Mouse (Mus musculus) forebrain, embryonic 15.5 days (tissue): ENCODE measurements around the gene Enox1. TPM values are rescaled to one million over a fixed set of nuclear protein-coding genes. Genes with fewer than 3 reads are reported as not detected.

Source experiments
- ATAC-seq: fragments of 200-750 bp; cut with Nextera tagmentation; replicated peaks from 2 replicates; pipeline ENCODE4 v1.8.0; 2017; ENCODE audit warnings: mild to moderate bottlenecking, moderate TSS enrichment, moderate library complexity
- H3K27ac ChIP-seq: fragments of 300-500 bp; sonication (generic); replicated peaks from 2 replicates; pipeline ENCODE4 v1.5.1; 2015; ENCODE audit warnings: mild to moderate bottlenecking, inconsistent platforms
- H3K27me3 ChIP-seq: fragments of 300-500 bp; sonication (generic); 2 replicates; pipeline ENCODE4 v1.6.1; 2015; ENCODE audit warnings: inconsistent platforms
- H3K36me3 ChIP-seq: fragments of 300-500 bp; sonication (generic); 2 replicates; pipeline ENCODE4 v1.6.1; 2015; ENCODE audit warnings: mild to moderate bottlenecking, inconsistent platforms
- H3K4me1 ChIP-seq: fragments of 300-500 bp; sonication (generic); 2 replicates; pipeline ENCODE4 v1.6.1; 2015; ENCODE audit warnings: inconsistent platforms
- H3K4me2 ChIP-seq: fragments of 300-500 bp; sonication (generic); replicated peaks from 2 replicates; pipeline ENCODE4 v1.6.1; 2015; ENCODE audit warnings: mild to moderate bottlenecking, inconsistent platforms
- H3K4me3 ChIP-seq: fragments of 300-500 bp; sonication (generic); 2 replicates; pipeline ENCODE4 v1.5.1; 2015; ENCODE audit warnings: mild to moderate bottlenecking, inconsistent platforms
- H3K9ac ChIP-seq: fragments of 300-500 bp; sonication (generic); replicated peaks from 2 replicates; pipeline ENCODE4 v1.6.1; 2015; ENCODE audit warnings: mild to moderate bottlenecking, inconsistent platforms
- H3K9me3 ChIP-seq: fragments of 300-500 bp; sonication (generic); 2 replicates; pipeline ENCODE4 v1.6.1; 2016; ENCODE audit warnings: inconsistent platforms
- WGBS: fragments of 180-500 bp; shearing (Covaris S2); methylation state at CpG from one replicate; pipeline ENCODE4 v1.1.7; 2015; ENCODE audit warnings: mixed read lengths; 5-methylcytosine and 5-hydroxymethylcytosine counted together
- polyA plus RNA-seq: library from polyadenylated mRNA; unstranded; fragments of >200 nt; fragmentation: Nextera tagmentation; extraction: Ambion mirVana; gene quantifications from 2 replicates; pipeline ENCODE4 v1.2.1, GENCODE M21; 2015

Enox1 gene
- polyA plus RNA-seq, 1 experiment from 2014 or later: 67.5 TPM

DNA sequence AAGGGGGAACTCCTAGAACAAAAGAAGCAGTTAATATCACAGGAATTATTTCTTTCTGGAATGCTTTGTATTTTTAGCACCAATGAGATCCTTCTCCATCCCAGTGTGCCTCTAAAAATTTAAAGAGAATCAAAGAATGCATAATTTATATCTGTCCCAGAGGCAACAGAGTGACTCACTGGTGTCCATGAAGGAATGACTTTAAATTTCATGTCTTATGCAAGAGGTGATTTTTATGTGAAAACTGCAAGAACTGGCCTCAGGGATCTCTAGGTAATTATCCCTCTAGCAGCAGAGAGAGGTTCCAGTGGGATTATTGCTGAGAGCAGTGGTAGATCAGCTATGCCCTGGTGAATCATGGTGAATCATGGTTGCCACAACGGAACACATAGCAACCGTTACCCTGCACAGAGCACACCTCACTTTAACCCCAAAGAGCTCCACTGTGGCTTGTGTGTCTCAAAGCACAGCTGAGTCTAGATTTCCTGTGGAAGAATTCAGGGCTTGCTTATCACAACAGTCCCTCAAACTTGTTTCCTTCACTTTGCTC, 195.3 kb downstream of the Enox1 start:
- H3K9ac ChIP-seq: no peak overlapping the region
- H3K36me3 ChIP-seq: no peaks in the 10 kb centered on the region
- H3K4me1 ChIP-seq: 0 out of 2 replicates have a peak, but pooled peaks cover 7% of the 10 kb centered on the region
- H3K4me2 ChIP-seq: no peak overlapping the region
- H3K27me3 ChIP-seq: no peaks in the 10 kb centered on the region
- WGBS: 81% methylated on average over 2 of the region's 2 CpGs
- ATAC-seq: no peak
- H3K27ac ChIP-seq: no peak overlapping the region
- H3K4me3 ChIP-seq: no peak overlapping the region
- H3K9me3 ChIP-seq: 0 out of 2 replicates have a peak, but pooled peaks cover under 1% of the 10 kb centered on the region

DNA sequence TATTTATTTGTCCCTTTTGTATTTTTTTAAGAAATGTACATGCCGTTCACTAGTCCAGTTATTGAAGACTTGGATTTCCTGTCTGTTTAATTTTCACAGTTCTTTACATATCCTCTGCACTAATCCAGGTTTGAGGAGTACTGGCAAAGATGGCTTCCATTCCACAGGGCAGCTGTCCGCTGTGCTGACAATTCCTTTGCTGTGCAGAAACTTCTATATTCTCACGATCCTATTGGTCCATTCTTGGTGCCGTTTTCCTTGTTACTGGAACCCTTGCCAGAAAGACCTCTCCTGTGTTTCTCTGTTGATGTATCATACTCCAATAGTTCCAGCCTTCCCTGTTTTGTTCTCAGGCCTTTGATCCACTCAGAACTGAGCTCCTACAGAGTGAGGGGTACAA, 206.1 kb downstream of the Enox1 start:
- Histone ChIP-seq H3K4me3 (no peak overlapping the region), H3K4me1 (no peaks in the 10 kb centered on the region), H3K4me2 (no peak overlapping the region), H3K27me3 (no peaks in the 10 kb centered on the region), H3K9me3 (0 out of 2 replicates have a peak, but pooled peaks cover 2% of the 10 kb centered on the region), H3K36me3 (no peaks in the 10 kb centered on the region), H3K9ac (no peak overlapping the region), H3K27ac (no peak overlapping the region)
- WGBS: 86% methylated on average over 4 of the region's 4 CpGs
- ATAC-seq: no peak

DNA sequence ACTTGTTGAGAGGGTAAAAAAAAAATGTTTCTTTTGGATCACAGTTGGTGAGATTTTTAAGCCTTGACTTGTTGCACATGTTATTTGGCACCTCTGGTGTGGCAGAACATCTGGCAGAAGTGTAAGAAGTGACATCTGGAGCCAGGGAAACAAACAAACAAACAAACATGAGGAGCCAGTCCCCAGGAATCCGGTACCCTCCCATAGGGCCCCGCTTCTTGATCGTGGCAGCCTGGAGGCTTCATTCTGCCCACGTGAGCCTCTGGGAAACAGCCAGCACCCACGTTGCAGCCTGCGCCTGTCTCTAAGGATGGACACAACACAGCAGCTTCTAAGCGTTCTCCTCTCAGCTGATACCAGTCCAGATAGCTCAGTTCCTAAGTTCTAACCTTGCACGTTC, 211.8 kb downstream of the Enox1 start:
- H3K36me3 ChIP-seq: no peaks in the 10 kb centered on the region
- 80% methylated on average over 8 of the region's 8 CpGs for WGBS
- H3K9ac ChIP-seq: no peak overlapping the region
- H3K9me3 ChIP-seq: no peaks in the 10 kb centered on the region
- H3K27ac ChIP-seq: no peak overlapping the region
- no peak overlapping the region for H3K4me2 ChIP-seq
- H3K4me3 ChIP-seq: no peak overlapping the region
- no peaks in the 10 kb centered on the region for H3K27me3 ChIP-seq
- ATAC-seq: no peak
- no peaks in the 10 kb centered on the region for H3K4me1 ChIP-seq

DNA sequence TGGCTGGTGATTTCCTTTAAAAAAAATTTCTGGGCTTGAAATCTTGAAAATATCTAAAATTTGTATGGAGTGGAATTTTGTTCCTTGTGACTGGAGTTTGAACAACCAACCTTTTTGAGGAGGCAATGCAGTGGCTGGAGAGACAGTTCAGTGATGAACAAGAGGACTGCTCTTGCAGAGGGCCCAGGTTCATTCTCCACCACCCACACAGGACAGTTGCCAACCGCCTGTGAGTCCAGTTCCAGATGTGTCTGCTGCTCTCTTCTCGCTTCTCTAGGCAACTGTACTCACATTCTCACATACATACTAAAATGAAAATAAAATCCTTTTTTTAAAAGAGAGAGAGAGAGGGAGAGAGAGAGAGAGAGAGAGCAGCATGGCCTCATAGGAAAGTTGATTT, 212.5 kb downstream of the Enox1 start:
- Histone ChIP-seq H3K4me3 (no peak overlapping the region), H3K9ac (no peak overlapping the region), H3K27me3 (no peaks in the 10 kb centered on the region), H3K9me3 (no peaks in the 10 kb centered on the region), H3K4me2 (no peak overlapping the region), H3K4me1 (no peaks in the 10 kb centered on the region), H3K36me3 (no peaks in the 10 kb centered on the region), H3K27ac (no peak overlapping the region)
- no peak for ATAC-seq
- WGBS: 87% methylated on average over 2 of the region's 2 CpGs

DNA sequence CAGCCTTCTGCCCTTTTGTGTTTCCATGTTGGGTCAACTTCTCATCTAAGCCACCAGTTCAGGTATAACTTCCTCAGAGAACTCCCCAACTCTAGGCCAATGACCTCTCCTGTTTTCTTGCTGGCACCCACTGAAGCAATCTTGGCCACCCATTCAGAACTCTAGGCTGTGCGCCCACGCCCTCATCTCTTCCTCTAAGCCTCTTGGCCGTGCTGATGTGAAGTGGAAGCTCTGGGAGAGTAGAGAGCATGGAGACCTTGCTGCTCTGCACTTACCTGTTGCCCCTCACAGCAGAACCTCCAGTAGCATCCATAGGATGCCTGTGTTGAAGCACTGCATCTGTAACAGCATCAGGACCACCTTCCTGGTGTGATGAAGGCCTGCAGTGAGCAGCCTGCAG, 214.0 kb downstream of the Enox1 start:
- Histone ChIP-seq H3K4me3 (no peak overlapping the region), H3K9me3 (no peaks in the 10 kb centered on the region), H3K27ac (no peak overlapping the region), H3K36me3 (no peaks in the 10 kb centered on the region), H3K27me3 (no peaks in the 10 kb centered on the region), H3K9ac (no peak overlapping the region), H3K4me2 (no peak overlapping the region), H3K4me1 (no peaks in the 10 kb centered on the region)
- 84% methylated on average over 3 of the region's 3 CpGs for WGBS
- ATAC-seq: no peak

DNA sequence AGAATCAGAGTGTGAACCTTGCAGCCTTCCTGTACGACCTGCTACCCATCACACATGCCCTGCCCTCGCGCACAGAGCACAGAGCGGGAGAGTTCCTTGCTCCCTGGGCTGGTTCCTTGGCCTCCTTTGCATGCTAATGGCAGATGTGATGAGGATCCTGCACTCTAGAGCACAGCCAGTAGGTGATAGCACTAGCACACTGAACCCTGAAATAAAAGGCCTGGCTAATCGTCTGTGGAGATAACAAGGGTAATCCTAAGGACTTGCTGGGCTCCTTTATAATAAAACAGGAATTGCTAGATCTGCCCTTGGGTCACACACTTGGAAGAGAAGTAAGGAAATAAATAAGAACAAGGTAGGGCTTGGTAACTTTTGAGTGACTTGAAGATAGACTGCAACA, 215.4 kb downstream of the Enox1 start:
- no peaks in the 10 kb centered on the region for H3K36me3 ChIP-seq
- no peak overlapping the region for H3K4me3 ChIP-seq
- WGBS: 70% methylated on average over 5 of the region's 5 CpGs
- no peaks in the 10 kb centered on the region for H3K9me3 ChIP-seq
- H3K9ac ChIP-seq: no peak overlapping the region
- H3K27ac ChIP-seq: no peak overlapping the region
- no peak for ATAC-seq
- H3K4me2 ChIP-seq: no peak overlapping the region
- H3K4me1 ChIP-seq: peaks cover 2% of the 10 kb centered on the region
- H3K27me3 ChIP-seq: no peaks in the 10 kb centered on the region

DNA sequence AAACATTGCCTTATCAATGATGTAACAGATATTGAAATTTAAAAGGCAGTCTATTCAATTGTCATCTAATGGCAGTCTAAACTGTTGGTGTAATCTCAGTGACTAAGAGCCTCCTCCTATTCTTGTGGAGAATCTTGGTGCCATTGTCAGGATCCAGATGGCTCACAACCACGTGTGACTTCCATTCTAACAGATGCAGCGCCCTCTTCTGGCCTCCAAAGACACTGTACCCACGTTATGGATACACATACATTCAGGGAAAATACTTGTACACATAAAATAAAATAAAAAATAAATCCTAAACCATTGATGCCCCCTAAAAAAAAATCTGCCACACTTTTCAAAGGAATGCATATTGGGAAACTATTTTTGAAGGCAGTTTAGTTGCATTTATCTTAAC, 216.6 kb downstream of the Enox1 start:
- H3K4me2 ChIP-seq: no peak overlapping the region
- no peak for ATAC-seq
- 75% methylated on average over 3 of the region's 3 CpGs for WGBS

DNA sequence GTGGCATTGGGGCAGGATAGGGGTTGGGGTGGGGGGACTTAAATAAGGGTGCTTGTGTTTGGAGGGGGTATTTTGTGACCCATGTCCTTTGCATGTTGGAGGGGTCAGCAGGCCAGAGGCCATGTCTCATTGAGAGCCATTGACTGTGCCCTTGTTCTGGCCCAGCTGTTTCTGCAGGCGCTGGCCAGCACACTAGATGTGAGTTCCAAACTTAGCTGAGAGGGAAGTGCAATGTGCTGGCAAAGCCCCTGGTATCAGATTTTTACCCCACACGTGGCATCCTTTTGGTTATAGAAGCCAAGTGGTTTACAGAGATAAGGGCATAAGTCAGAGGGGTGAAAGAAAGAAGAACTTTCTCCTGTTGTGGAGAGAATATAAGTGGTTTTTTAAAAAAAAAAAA, 218.5 kb downstream of the Enox1 start:
- no peak overlapping the region for H3K4me2 ChIP-seq
- no peak for ATAC-seq
- H3K36me3 ChIP-seq: no peaks in the 10 kb centered on the region
- no peaks in the 10 kb centered on the region for H3K27me3 ChIP-seq
- no peak overlapping the region for H3K9ac ChIP-seq
- WGBS: 71% methylated on average over 2 of the region's 2 CpGs
- H3K4me3 ChIP-seq: no peak overlapping the region
- no peaks in the 10 kb centered on the region for H3K9me3 ChIP-seq
- peaks cover 21% of the 10 kb centered on the region for H3K4me1 ChIP-seq
- H3K27ac ChIP-seq: no peak overlapping the region

More for the DNA sequence above, 216.6 kb downstream of the Enox1 start:
- Histone ChIP-seq H3K27ac (no peak overlapping the region), H3K4me3 (no peak overlapping the region), H3K9me3 (no peaks in the 10 kb centered on the region), H3K4me1 (peaks cover 13% of the 10 kb centered on the region), H3K36me3 (no peaks in the 10 kb centered on the region), H3K9ac (no peak overlapping the region), H3K27me3 (no peaks in the 10 kb centered on the region)

DNA sequence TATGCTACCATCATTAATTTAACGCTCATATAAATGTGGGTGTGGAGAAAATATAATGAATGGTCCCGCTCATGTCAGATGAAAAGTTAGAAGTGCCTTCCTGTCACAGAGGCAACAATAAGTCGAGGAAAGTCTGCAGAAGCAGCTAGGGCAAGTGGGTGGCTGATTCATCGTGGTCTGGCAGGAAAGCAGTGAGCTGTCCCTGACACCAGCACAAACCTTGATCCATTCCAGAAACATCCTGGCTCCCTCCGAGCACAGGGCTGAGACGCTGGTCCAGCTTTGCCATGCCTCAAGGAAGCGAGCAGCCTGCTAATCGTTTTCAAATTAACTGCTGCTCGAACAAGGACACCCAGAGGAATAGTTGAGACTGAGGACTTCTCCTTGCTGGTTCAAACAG, 219.1 kb downstream of the Enox1 start:
- 75% methylated on average over 9 of the region's 9 CpGs for WGBS
- no peaks in the 10 kb centered on the region for H3K36me3 ChIP-seq
- H3K4me1 ChIP-seq: peaks cover 21% of the 10 kb centered on the region
- no peak overlapping the region for H3K4me3 ChIP-seq
- no peak overlapping the region for H3K27ac ChIP-seq
- H3K27me3 ChIP-seq: no peaks in the 10 kb centered on the region
- H3K4me2 ChIP-seq: no peak overlapping the region
- H3K9me3 ChIP-seq: no peaks in the 10 kb centered on the region
- ATAC-seq: no peak
- H3K9ac ChIP-seq: no peak overlapping the region

DNA sequence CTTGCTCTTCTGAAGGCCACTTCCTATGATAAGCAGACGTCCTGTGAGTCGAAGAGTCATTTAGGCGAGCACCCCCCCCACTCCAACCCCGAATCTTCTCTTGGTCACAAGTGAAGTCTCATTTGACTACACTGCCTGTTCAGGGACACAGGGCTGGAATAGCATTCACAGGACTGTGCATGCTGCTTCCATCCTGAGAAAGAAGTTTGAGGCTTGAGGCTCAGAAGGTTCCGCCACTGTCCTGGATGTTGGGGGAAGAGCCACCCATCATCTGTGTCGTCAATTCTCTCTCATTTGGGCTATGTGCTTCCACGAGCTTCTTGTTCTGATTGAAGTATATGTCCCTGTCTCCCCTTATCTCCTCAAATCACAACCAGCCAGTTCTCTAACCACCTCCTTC, 220.2 kb downstream of the Enox1 start:
- Histone ChIP-seq H3K27me3 (no peaks in the 10 kb centered on the region), H3K9ac (no peak overlapping the region), H3K4me3 (no peak overlapping the region), H3K4me1 (peaks cover 25% of the 10 kb centered on the region), H3K36me3 (no peaks in the 10 kb centered on the region), H3K9me3 (no peaks in the 10 kb centered on the region), H3K27ac (0 out of 2 replicates have a peak overlapping the region, but pooled peaks have one; percentile 68), H3K4me2 (no peak overlapping the region)
- WGBS: 88% methylated on average over 7 of the region's 7 CpGs
- no peak for ATAC-seq

DNA sequence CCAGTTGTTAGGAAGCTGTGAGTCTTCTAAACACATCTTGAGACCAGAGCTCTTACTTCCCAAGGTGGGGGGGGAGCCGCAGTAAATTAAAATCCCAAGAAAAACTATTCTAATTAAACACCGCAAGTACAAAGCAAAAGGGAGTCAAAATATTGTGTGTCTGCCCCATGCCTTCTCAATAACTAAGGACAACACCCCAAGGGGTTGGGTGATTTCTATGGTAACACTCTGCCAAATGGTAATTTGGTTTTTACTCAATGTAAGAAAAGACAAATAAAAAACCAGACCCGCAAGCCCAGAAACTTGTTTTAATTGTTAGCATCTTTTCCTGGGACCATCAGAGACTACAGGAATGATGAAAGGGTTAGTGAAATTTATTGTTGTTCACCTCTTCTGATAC, 220.9 kb downstream of the Enox1 start:
- Histone ChIP-seq H3K36me3 (no peaks in the 10 kb centered on the region), H3K27me3 (no peaks in the 10 kb centered on the region), H3K9ac (no peak overlapping the region), H3K9me3 (no peaks in the 10 kb centered on the region), H3K4me3 (no peak overlapping the region), H3K4me1 (peaks cover 25% of the 10 kb centered on the region), H3K27ac (peak overlapping the region; percentile 68), H3K4me2 (peak overlapping the region; percentile 8; the same call in 1 of the 2 replicates)
- peak; percentile 57 for ATAC-seq
- WGBS: 10% methylated on average over 3 of the region's 3 CpGs

DNA sequence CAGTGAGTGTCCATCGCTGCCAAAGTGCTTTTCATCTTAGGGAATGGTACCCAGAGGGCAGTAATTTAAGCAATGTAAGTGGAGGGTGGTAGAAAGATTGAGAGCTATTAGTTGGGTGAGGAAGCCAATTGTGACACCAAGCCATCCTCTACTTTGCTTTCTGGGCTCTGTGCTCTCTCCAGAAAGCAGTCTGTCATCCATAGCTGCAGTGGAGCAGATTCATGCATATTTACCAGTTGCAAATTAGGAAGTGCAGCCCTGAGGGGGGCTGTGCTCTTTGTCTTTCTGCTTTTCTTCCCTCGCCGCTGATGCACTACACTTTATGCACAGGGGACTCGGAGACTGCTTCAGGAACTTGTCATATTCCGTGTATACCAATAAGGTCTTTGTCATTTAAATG, 221.3 kb downstream of the Enox1 start:
- Histone ChIP-seq H3K27me3 (no peaks in the 10 kb centered on the region), H3K27ac (peak overlapping the region; percentile 68), H3K36me3 (no peaks in the 10 kb centered on the region), H3K4me1 (peaks cover 25% of the 10 kb centered on the region), H3K4me2 (peak overlapping the region; percentile 8), H3K4me3 (no peak overlapping the region), H3K9me3 (no peaks in the 10 kb centered on the region), H3K9ac (0 out of 2 replicates have a peak overlapping the region, but pooled peaks have one; percentile 2)
- 2% methylated on average over 5 of the region's 5 CpGs for WGBS
- peak; percentile 93 for ATAC-seq

DNA sequence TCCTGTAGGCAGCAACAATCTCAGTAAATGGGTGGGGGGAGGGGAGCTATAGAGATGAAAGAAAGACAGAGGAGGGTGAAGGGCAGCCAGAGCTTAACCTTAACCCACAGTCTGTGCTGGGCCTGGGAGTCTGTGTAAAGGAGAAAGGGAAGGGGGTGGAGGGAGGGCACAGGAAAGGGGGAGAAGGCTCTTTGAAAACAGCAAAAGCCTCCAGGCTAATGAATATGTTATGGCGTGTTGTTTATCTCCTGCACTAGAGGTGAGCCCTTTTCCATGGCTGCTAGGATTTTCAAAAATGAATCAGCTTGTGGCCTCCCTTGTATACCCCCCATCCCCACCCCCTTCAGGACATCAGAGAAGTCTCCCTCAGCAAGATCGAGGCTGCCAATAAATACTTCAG, 225.0 kb downstream of the Enox1 start:
- 8% methylated on average over 2 of the region's 2 CpGs for WGBS
- H3K4me1 ChIP-seq: peaks cover 25% of the 10 kb centered on the region
- ATAC-seq: no peak
- H3K27me3 ChIP-seq: no peaks in the 10 kb centered on the region
- no peak overlapping the region for H3K4me3 ChIP-seq
- H3K27ac ChIP-seq: no peak overlapping the region
- no peaks in the 10 kb centered on the region for H3K9me3 ChIP-seq
- no peaks in the 10 kb centered on the region for H3K36me3 ChIP-seq
- no peak overlapping the region for H3K4me2 ChIP-seq
- H3K9ac ChIP-seq: no peak overlapping the region
